24 mouse cellular contexts compared by ENCODE assay signal in the genomic region with DNA sequence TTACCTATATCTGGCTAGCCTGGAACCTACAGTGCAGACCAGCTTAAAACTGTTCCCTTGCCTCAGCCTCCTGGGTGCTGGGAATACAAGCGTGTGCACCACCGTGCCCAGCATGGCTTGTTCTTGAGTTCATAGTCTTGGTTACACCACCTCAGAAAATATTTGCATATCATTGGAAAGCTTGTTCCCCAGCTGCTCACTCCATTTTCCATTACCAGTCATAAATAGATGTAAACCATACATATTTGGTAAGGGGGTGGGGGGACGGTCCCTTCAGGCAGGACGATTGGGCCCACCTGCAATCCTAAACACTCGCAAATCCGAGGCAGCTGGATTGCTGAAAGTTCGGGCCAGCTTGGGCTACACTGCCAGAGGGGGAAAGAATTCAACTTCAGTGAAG. TPM values are rescaled to one million over a fixed set of nuclear protein-coding genes. Genes with fewer than 3 reads are reported as not detected.
DNase-seq lines count a peak whose midpoint lies in the region; TF ChIP-seq lines count a peak whose summit lies in the region.
"Had no signal": no experiment of that assay in that cellular context is flagged by ENCODE, and none has a peak within 500 bp of the region (broad histone marks: within the 10 kb centered on the region; RNA-seq: fewer than 3 reads in every experiment).

No protein-coding gene starts in this region.

- TF ChIP-seq CTCF in testis, adult 2 months (IDR thresholded peaks at IDR 0.05; ENCODE audit: control insufficient read depth, insufficient read depth, insufficient replicate concordance, low read depth, low read length) = no peak
- no peak for TF ChIP-seq CTCF in CH12.LX (conservative IDR thresholded peaks at IDR 0.05 in 1 of 2, IDR thresholded peaks at IDR 0.05 in 1 of 2; ENCODE audit: low read depth in 2 of 2, low read length in 2 of 2)

- no peak overlapping the region for H3K27ac ChIP-seq in testis, adult 2 months (ENCODE audit: control insufficient read depth, insufficient read depth, low read depth, low read length)
- no peak overlapping the region for H3K27ac ChIP-seq in CH12.LX (ENCODE audit: insufficient read depth, low read depth)

- dilution Hi-C loops in CH12.LX (cut with MboI; ENCODE audit: extremely low pct_ligation_motif_present, extremely low pct_unique_long_range_greater_than_20kb, low sequenced_read_pairs) = no loop called here

- peaks cover 12% of the 10 kb centered on the region for H3K9me3 ChIP-seq in CH12.LX (replicated peaks; ENCODE audit: low read length)
- H3K9me3 ChIP-seq: G1E had no signal

- H3K36me3 ChIP-seq in testis, adult 2 months (ENCODE audit: control insufficient read depth, insufficient read depth, low read length) = no peaks in the 10 kb centered on the region
- no peaks in the 10 kb centered on the region for H3K36me3 ChIP-seq in CH12.LX (replicated peaks in 1 of 2; ENCODE audit: control insufficient read depth in 1 of 2, insufficient read depth in 1 of 2, low read length in 1 of 2)
- H3K36me3 ChIP-seq: G1E had no signal

- no peak for TF ChIP-seq RAD21 in CH12.LX (IDR thresholded peaks at IDR 0.05; ENCODE audit: low read depth, low read length)

- peaks cover 5% of the 10 kb centered on the region; the same call in 1 of the 2 replicates for H3K27me3 ChIP-seq in testis, adult 2 months (ENCODE audit: control insufficient read depth, insufficient read depth, low read length)
- H3K27me3 ChIP-seq in CH12.LX (replicated peaks) = no peaks in the 10 kb centered on the region

- peak overlapping the region; percentile 15; the same call in 1 of the 2 replicates for H3K4me2 ChIP-seq in CH12.LX (ENCODE audit: insufficient read depth, low read depth, poor library complexity, severe bottlenecking)

- no peak for DNase-seq in testis, postnatal 14 days (ENCODE audit: low spot score)
- peak; percentile 70 for DNase-seq in CH12.LX (ENCODE audit: extremely low read depth)
- DNase-seq in adrenal gland, postnatal 4 days (ENCODE audit: low spot score in 2 of 2) = no peak
- DNase-seq: adrenal gland, adult 2 months; adrenal gland, adult 8-10 months; adrenal gland, postnatal 14 days; adrenal gland, postnatal 25 days; adrenal gland, postnatal 36 days; cerebellum, adult 11 months; cerebellum, adult 11-12 months; cerebellum, adult 18-20 months; cerebellum, adult 2 months; cerebellum, adult 8-10 months had no signal

- TF ChIP-seq POLR2A in testis, adult 2 months (IDR thresholded peaks at IDR 0.05; ENCODE audit: control insufficient read depth, low read depth, low read length) = no peak
- no peak for TF ChIP-seq POLR2A in CH12.LX (IDR thresholded peaks at IDR 0.05; ENCODE audit: low read depth, low read length)

- H3K9ac ChIP-seq in CH12.LX (ENCODE audit: insufficient read depth, low read depth) = no peak overlapping the region

- no peaks in the 10 kb centered on the region for H3K79me2 ChIP-seq in CH12.LX (replicated peaks; ENCODE audit: control insufficient read depth, extremely low read depth, insufficient read depth, poor library complexity, severe bottlenecking)

- in situ Hi-C loops in CH12.LX (cut with MboI; ENCODE audit: low pct_ligation_motif_present, low pct_unique_long_range_greater_than_20kb, low sequenced_read_pairs) = no loop called here

- TF ChIP-seq EP300 in CH12.LX (IDR thresholded peaks at IDR 0.05; ENCODE audit: low read length) = peak; percentile 65

- peaks cover 10% of the 10 kb centered on the region for H3K4me1 ChIP-seq in testis, adult 2 months (ENCODE audit: control insufficient read depth, insufficient read depth, low read length)
- peaks cover 2 to 14% of the 10 kb centered on the region in 2 experiments; a peak in 2 of 4 replicates for H3K4me1 ChIP-seq in CH12.LX (ENCODE audit: control insufficient read depth in 1 of 2, insufficient read depth in 2 of 2)

- H3K4me3 ChIP-seq in testis, adult 2 months (ENCODE audit: control insufficient read depth, low read depth, low read length) = peak overlapping the region; percentile 3; the same call in 1 of the 2 replicates
- no peak overlapping the region for H3K4me3 ChIP-seq in CH12.LX (replicated peaks in 1 of 3; ENCODE audit: low read depth in 2 of 3, low read length in 2 of 3, poor library complexity in 1 of 3)

TF ChIP-seq in CH12.LX, 34 proteins besides CTCF, POLR2A, EP300 and RAD21:
- TF ChIP-seq RCOR1 (conservative IDR thresholded peaks at IDR 0.05; ENCODE audit: low read depth, low read length) (no peak), MAFK (IDR thresholded peaks at IDR 0.05; ENCODE audit: insufficient replicate concordance, low read length) (no peak), ELF1 (IDR thresholded peaks at IDR 0.05; ENCODE audit: low read depth, low read length) (no peak), KAT2A (IDR thresholded peaks at IDR 0.05; ENCODE audit: insufficient replicate concordance, low read length) (no peak), MEF2A (IDR thresholded peaks at IDR 0.05; ENCODE audit: borderline replicate concordance, low read depth, low read length) (peak; percentile 48; the same call in 1 of the 2 replicates), TCF12 (IDR thresholded peaks at IDR 0.05; ENCODE audit: low read depth, low read length) (peak; percentile 39; the same call in 1 of the 2 replicates), USF1 (IDR thresholded peaks at IDR 0.05; ENCODE audit: low read depth, low read length) (no peak), MAZ (IDR thresholded peaks at IDR 0.05; ENCODE audit: low read depth, low read length) (no peak), USF2 (conservative IDR thresholded peaks at IDR 0.05; ENCODE audit: low read depth, low read length) (no peak), PAX5 (IDR thresholded peaks at IDR 0.05; ENCODE audit: low read length) (no peak), SMC3 (IDR thresholded peaks at IDR 0.05; ENCODE audit: low read depth, low read length) (no peak), BHLHE40 (IDR thresholded peaks at IDR 0.05; ENCODE audit: low read depth, low read length) (no peak), MAX (IDR thresholded peaks at IDR 0.05; ENCODE audit: low read length) (0 out of 2 replicates have a peak, but pooled peaks have one; percentile 47), E2F4 (IDR thresholded peaks at IDR 0.05; ENCODE audit: insufficient replicate concordance, low read depth, low read length) (no peak), MYC (IDR thresholded peaks at IDR 0.05; ENCODE audit: low read depth, low read length) (no peak), IRF4 (IDR thresholded peaks at IDR 0.05; ENCODE audit: low read depth, low read length) (no peak), ZMIZ1 (IDR thresholded peaks at IDR 0.05; ENCODE audit: low read depth, low read length) (no peak), JUN (IDR thresholded peaks at IDR 0.05; ENCODE audit: insufficient read depth, low read depth, low read length) (no peak), ETS1 (conservative IDR thresholded peaks at IDR 0.05; ENCODE audit: low read depth, low read length) (peak; percentile 36), ZKSCAN1 (IDR thresholded peaks at IDR 0.05; ENCODE audit: borderline replicate concordance, low read depth, low read length) (no peak), GABPA (IDR thresholded peaks at IDR 0.05; ENCODE audit: insufficient replicate concordance, low read depth, low read length) (no peak)

RNA-seq across cellular contexts. Expression of a gene that starts 3.1 kb away (rescaled TPM):
- 0.54 and 0.72 TPM in 2 replicates for polyA plus RNA-seq in testis, adult 2 months (2012; rRNA removed)
- total RNA-seq in CH12.LX (2012; rRNA removed) = not detected in 2 replicates
- not detected in 2 replicates for total RNA-seq in CH12.LX (2014; rRNA removed)
- polyA plus RNA-seq in CH12.LX (2012; ENCODE audit: insufficient read length, low read depth) = not detected in 2 replicates
- total RNA-seq in adrenal gland, postnatal 4 days (2021) = not detected
- total RNA-seq: adrenal gland, adult 18-20 months; adrenal gland, adult 2 months; adrenal gland, adult 8-10 months; adrenal gland, postnatal 10 days; adrenal gland, postnatal 14 days; adrenal gland, postnatal 25 days; adrenal gland, postnatal 36 days; G1E; MEL had no signal
- polyA plus RNA-seq: activated CD4-positive, CD25-positive, alpha-beta regulatory T cell, adult 4 months; adrenal gland, adult 2 months; C2C12; CD4-positive, CD25-positive, alpha-beta regulatory T cell, adult 4 months; cerebellum, adult 2 months; G1E; Patski had no signal

RNA-seq across cellular contexts. Expression of a gene that starts 34.5 kb away (rescaled TPM):
- polyA plus RNA-seq in testis, adult 2 months (2012; rRNA removed) = 417 and 420 TPM in 2 replicates
- total RNA-seq in CH12.LX (2012; rRNA removed) = not detected in 2 replicates
- not detected in 2 replicates for total RNA-seq in CH12.LX (2014; rRNA removed)
- not detected in 2 replicates for polyA plus RNA-seq in CH12.LX (2012; ENCODE audit: insufficient read length, low read depth)
- not detected for total RNA-seq in adrenal gland, postnatal 4 days (2021)
- total RNA-seq: adrenal gland, adult 18-20 months; adrenal gland, adult 2 months; adrenal gland, adult 8-10 months; adrenal gland, postnatal 10 days; adrenal gland, postnatal 14 days; adrenal gland, postnatal 25 days; adrenal gland, postnatal 36 days; ES-E14; MEL had no signal
- polyA plus RNA-seq: activated CD4-positive, CD25-positive, alpha-beta regulatory T cell, adult 4 months; adrenal gland, adult 2 months; brain, embryonic 14.5 days; C2C12; CD4-positive, CD25-positive, alpha-beta regulatory T cell, adult 4 months; cerebellum, adult 2 months; G1E; Patski had no signal
